Mouse (Mus musculus) retina, adult 2 months (tissue): ENCODE measurements around the gene Ednra.

ENCODE experiments used
- DNase-seq: peaks from one replicate; pipeline ENCODE4 v3.0.0-alpha.2; 2012; ENCODE audit warnings: low read depth, low spot score

Gene Ednra

DNA sequence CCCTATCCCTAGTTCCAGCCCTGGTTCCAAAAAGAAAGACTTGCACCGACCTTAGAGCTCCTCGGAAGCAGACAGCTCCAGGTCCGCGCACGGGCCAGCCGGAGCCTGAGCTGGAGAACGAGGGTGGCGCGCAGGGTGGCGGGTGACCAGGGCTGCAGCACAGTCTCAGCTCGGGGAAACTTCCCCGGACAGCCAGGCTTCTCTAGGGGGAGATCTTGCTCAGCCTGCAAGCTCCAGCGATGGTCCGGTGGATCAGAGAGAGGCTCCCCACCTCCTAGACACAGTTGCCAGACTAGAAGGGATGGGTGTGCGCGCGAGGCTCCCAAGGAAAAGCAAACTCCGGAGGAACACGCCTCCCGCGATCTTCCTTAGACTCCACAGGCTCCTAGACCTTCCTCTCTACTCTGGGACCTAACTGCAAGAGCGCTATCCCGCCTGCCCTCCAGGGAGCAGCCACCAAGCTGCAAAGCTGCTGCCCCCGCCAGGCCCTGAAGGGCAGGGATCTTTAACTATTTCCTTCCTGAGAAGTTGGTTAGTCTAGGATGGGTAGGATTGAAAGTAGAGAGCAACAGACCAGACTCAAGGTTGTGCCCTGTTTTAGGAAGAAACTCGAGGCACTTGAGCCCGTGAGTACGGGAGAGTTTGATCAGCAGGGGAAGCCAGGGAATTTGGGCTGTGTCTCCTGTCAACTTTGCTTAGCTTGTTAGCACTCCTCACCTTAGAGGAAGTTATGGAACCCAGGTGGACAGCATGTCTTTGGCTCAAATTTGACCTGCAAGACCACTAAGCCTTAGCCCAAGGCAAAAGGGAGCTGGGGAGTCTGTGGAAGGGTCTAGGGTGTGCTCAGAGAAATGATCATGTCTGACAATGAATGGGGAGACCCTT is at the start of gene Ednra:
Gene Ednra (minus strand): TSS at position 419 of the 885 bp plus-strand sequence.
- no peak for DNase-seq

DNA sequence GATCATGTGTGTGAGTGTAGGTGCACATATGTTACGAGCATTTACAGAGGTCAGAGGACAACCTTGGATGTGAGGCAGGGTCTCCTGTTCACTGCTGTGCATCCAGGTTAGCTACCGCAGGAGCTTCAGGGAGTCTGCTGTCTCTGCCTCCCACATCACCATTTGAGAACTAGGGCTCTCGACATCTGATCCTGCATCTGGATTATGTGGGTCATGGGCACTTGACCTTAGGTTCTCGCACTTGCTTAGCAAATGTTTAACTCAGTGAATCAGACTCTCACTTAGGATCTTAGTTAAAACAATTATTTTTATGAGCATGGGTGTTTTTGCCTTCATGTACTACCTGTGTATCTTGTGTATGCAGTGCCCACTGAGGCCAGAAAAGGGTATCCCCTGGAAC is 49.6 kb upstream of the Ednra start:
- DNase-seq = no peak

DNA sequence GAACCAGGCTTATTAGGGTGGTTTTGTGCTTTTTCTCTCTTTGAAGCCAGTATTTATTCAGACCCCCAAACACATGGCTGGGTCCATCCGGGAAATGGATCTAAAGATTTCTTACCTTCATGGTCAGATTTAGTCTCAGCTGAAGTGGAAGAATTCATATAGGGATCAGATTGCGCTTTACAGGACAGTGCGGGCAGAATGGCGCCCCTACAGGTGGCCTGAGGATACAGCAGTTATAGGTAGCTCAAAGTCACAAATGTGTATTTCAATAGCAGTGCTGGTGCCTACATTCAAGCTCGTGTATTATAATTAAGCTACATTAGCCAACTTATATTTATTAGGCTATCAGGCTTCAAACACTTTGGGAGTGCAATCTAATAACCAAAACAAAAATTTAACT is 49.0 kb upstream of the Ednra start:
- DNase-seq = no peak

DNA sequence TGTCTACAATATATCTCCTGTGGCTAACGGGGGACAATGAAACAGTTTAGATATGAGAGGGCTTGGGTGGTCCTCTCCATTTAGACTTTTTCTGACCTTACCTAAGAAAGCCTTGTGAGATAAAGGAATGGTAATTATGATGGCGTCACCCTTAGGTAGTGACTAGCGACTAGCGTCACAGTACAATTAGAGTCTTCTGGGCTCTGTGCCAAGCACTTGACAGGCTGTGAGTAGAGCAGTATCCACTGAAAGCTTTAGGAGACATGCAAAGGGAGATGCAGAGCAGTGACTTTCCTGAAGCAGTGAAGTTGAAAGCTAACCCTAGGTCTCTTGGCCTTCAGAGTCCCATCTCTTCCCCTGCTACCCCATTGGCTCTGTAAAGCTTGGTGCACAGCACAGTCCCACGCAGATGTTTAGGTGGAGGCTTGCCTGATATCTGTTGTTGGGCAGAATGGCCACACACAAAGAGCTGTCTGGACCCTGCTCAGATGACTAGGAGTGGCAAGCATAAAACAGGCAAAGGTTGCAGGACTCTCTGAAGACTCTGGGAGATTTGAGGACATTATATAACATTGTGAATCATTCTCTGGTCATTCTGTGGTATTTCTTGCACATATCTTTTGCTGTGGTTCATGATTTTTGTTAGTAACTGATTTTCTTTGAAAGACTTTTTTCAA is 48.1 kb upstream of the Ednra start:
- no peak for DNase-seq

DNA sequence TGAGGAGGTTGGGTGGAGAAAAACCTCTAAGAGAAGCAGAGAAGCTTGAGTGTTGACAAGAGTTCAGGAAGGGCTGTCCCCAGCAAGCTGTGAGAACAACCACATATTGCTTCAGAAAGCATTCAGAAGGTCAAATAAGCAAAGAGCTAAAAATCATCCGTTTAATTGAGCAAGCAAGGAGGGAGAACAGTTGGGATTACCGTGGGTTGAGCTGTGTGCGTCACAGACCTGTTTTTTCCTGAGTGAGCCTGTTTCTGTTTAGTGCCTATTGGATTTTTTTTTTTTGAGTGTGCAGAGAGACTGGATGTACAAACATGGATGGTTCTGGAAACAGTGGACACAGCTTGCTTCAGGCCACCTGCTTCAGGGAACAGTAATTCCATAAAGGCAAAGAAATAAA is 46.7 kb upstream of the Ednra start:
- DNase-seq = no peak

GRCm38 (mm10) chr8:77768916-77769315 is 44.7 kb upstream of the Ednra start:
- no peak for DNase-seq

DNA sequence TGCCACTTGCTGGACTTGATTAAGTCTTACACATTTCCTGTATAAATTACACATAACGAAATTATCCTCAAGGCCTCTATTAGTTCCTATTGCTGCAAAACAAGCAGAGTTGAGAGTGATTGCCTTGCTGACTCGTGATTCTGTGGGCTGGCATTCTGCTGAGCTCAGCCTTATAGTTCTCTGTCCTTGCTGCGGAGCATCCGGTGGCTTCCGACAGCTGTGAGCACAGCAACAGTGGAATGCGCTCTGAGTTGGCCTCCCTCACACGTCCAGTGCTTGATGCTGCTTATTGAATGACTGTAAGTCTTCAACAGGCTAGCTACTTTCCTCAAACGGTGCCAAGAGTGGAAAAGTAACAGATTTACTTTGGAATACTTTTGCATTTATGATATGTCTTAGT is 40.0 kb upstream of the Ednra start:
- no peak for DNase-seq

DNA sequence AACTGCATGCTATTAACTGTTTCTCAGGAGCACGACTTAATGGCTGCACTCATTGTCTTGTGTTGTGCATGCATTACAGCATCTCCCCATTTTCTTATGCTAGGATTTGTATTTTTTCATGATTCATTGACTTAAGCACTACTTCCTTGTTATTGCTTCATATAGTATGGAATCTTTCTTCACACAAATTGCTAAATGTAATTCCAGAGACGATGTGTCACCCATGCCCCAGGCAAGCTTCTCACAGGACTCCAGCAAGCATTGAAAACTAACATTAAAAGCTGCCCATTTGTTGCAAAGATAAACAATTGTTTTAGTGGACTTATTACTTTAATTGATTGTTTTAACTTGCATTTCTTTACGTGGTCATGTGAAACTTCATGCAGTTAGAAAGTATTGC is 38.7 kb upstream of the Ednra start:
- DNase-seq = no peak

DNA sequence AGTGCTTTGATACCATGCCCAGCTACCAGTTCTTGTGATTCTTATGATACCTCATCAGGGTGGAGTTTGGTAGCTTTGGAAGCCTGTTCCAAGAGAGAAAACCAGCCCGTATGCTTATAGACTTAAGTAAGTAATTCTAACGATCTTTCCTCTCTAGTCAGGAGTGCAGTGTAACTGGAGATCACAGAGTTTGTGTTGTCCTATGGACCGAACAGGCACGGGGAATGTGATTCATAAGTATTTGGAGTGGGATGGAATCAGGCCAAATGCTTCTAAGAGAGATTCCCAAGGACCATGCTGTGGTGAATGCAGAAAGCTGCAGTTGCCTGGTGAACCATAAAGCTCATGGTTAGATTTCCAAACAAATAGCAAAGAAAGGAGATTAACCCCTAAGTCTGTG is 31.2 kb upstream of the Ednra start:
- DNase-seq = no peak

GRCm38 (mm10) chr8:77753796-77754195 is 29.5 kb upstream of the Ednra start:
- DNase-seq = no peak

- no peak for DNase-seq
Observed at GRCm38 (mm10) chr8:77752041-77752440, 27.8 kb upstream of the Ednra start.

DNA sequence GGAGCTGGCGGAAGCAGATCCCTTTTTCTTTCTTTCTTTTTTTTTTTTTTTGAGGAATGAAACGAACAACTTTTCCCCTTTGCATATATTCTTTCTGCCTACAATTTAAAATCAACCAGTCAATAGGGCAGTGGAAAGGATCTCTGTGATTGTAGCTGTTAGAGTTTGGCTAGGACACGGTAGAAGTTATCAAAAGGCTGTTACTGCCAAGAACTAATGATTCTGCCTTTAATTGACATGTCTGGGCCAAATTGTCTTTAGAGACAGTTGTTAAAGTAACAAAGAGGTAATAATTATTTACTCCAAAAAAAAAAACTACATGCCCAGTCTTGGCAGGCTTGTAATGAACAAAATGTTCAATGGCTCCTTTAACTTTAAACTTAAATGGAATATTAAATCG is 26.1 kb upstream of the Ednra start:
- DNase-seq = no peak

DNA sequence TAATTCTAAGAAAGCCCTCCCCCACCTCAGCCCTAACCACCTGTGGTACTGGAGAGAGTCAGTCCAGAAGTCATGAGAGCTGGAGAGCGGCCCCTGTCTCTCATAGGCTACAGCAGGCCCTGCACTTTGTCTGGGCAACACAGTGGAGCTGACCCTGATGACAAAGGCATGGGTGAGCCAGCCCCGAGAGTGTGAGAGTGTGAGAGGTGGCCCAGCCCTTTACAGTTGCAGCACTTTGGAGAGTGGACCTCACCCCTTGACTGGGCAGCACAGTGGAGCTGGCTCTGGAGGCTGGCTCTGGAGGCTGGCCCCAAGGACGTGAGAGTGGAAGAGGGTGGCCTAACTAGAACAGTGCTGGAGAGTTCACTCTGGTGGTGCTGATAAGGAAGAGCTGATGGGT is 20.2 kb upstream of the Ednra start:
- no peak for DNase-seq

GRCm38 (mm10) chr8:77742395-77742794 is 18.1 kb upstream of the Ednra start:
- no peak for DNase-seq

- DNase-seq = no peak
Observed at GRCm38 (mm10) chr8:77741050-77741777, 16.9 kb upstream of the Ednra start.

GRCm38 (mm10) chr8:77738419-77738818 is 14.2 kb upstream of the Ednra start:
- DNase-seq = no peak

DNA sequence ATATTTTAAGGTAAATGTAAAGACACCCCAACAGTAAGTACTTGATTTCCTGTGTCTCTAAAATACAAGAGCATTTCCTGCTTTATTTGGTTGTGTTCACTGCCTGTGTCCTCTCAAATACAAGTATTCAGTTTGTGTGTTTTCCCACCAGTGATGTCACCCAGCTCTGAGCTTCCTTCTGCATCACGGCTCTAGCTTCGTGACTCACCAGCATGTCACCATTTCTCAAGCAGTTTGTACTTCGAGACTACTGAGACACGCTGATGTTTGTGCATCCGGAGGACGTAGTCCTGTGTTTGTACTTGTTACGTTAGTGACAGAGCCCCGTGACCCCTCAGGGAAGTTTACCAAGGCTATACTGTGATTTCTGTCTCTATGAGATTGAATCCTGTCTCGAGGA is 13.1 kb upstream of the Ednra start:
- DNase-seq = no peak

DNA sequence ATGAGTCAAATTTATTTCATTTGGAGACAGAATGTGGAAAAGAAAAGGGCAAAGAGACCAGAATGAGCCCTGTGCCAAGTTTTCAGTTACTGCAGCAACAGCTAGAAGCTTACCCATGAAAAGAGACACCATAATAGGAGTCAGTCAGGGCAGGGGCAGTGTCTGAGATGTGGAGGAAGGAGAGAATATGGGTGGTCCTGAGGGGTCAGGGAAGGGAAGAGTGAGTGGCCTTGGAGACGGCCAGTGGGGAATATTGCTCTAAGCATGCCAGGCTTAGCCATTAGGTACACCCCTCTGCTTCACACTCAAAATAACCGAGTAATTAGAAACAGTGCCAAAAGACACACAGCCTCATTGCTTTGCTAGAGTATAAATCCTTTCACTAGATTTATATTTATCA is 9.5 kb upstream of the Ednra start:
- DNase-seq = no peak

- DNase-seq = no peak
Observed at GRCm38 (mm10) chr8:77732964-77733363, 8.7 kb upstream of the Ednra start.

- no peak for DNase-seq
Observed at GRCm38 (mm10) chr8:77725406-77725805, 1.1 kb upstream of the Ednra start.

- no peak for DNase-seq
Observed at GRCm38 (mm10) chr8:77723534-77724045, 674 bp downstream of the Ednra start.

GRCm38 (mm10) chr8:77723018-77723417 is 1.2 kb downstream of the Ednra start:
- no peak for DNase-seq
